Mouse (Mus musculus): ENCODE results near the gene Olfr68. TPM values are rescaled to one million over a fixed set of nuclear protein-coding genes. Genes with fewer than 3 reads are reported as not detected.
"Not testable (repeated sequence)": the region's sequence is repeated elsewhere in the genome, so short reads cannot be mapped to it uniquely, and the experiment has no call there.

Olfr68 gene
- total RNA-seq, 2 experiments from 2014 or later: not detected

- intact Hi-C loops (cut with DNase I); DNase-seq: not testable (repeated sequence)
Measured at GRCm38 (mm10) chr7:103777652-103778051, 1.8 kb downstream of the Olfr68 start.

- intact Hi-C loops (cut with DNase I): no loop called here
- DNase-seq: no peak
Measured at GRCm38 (mm10) chr7:103771494-103771893, 8.0 kb downstream of the Olfr68 start, which contains the start of gene Olfr69. TSS of gene Olfr69 (minus strand) at chr7:103771594.

- DNase-seq; intact Hi-C loops (cut with DNase I): not testable (repeated sequence)
Measured at GRCm38 (mm10) chr7:103767687-103768086, 11.8 kb downstream of the Olfr68 start.

GRCm38 (mm10) chr7:103762212-103762611, 17.3 kb downstream of the Olfr68 start:
- intact Hi-C loops (cut with DNase I): not testable (repeated sequence)

GRCm38 (mm10) chr7:103757233-103757632, 22.3 kb downstream of the Olfr68 start, which contains the start of gene Olfr630:
TSS of gene Olfr630 (minus strand) at chr7:103757333.
- intact Hi-C loops (cut with DNase I): no loop called here
- DNase-seq: no peak

More at GRCm38 (mm10) chr7:103762212-103762611, 17.3 kb downstream of the Olfr68 start:
- DNase-seq: not testable (repeated sequence)

GRCm38 (mm10) chr7:103744843-103745242, 34.7 kb downstream of the Olfr68 start, which contains the start of gene Olfr629:
TSS of gene Olfr629 (minus strand) at chr7:103744943.
- intact Hi-C loops (cut with DNase I): no loop called here
- DNase-seq: no peak

- DNase-seq: no peak
- intact Hi-C loops (cut with DNase I): no loop called here
Measured at GRCm38 (mm10) chr7:103730074-103730473, 49.4 kb downstream of the Olfr68 start, which contains the start of gene Olfr628. TSS of gene Olfr628 (plus strand) at chr7:103730374.

Other genes starting within 250 kb of the Olfr68 start
- not detected for gene Olfr612, start 237.0 kb downstream of the Olfr68 start, total RNA-seq (2021)
- gene Olfr613, start 231.6 kb downstream of the Olfr68 start, total RNA-seq (2021): not detected
- gene Olfr615, start 223.6 kb downstream of the Olfr68 start, total RNA-seq (2021): not detected
- gene Olfr616, start 210.6 kb downstream of the Olfr68 start, total RNA-seq (2021): not detected
- gene Olfr617, start 206.6 kb downstream of the Olfr68 start, total RNA-seq (2021): not detected
- gene Olfr618, start 189.6 kb downstream of the Olfr68 start, total RNA-seq (2021): not detected
- not detected for gene Olfr619, start 179.1 kb downstream of the Olfr68 start, total RNA-seq (2021)
- gene Olfr620, start 167.2 kb downstream of the Olfr68 start, total RNA-seq (2021): not detected
- gene Olfr622, start 137.0 kb downstream of the Olfr68 start, total RNA-seq (2021): not detected
- gene Olfr623, start 116.0 kb downstream of the Olfr68 start, total RNA-seq (2021): not detected
- gene Olfr624, start 108.5 kb downstream of the Olfr68 start, total RNA-seq (2021): not detected
- gene Olfr625-ps1, start 97.0 kb downstream of the Olfr68 start, total RNA-seq (2021): not detected
- not detected for gene Olfr243, start 65.0 kb downstream of the Olfr68 start, total RNA-seq (2021)
- gene Olfr628, start 49.3 kb downstream of the Olfr68 start, total RNA-seq (2021): not detected
- not detected for gene Olfr629, start 34.8 kb downstream of the Olfr68 start, total RNA-seq (2021)
- gene Olfr630, start 22.4 kb downstream of the Olfr68 start, total RNA-seq (2021): not detected
- not detected for gene Olfr69, start 8.1 kb downstream of the Olfr68 start, total RNA-seq (2021)
- gene Olfr67, start 12.1 kb upstream of the Olfr68 start, total RNA-seq (2021): not detected
- gene Hbb-bt, start 34.3 kb upstream of the Olfr68 start, total RNA-seq (2021): 1,000 to 10,000 TPM; 2,822 to 3,799 TPM
- gene Hbb-bs, start 48.4 kb upstream of the Olfr68 start, total RNA-seq (2021): over 10,000 TPM; 24,882 to 31,010 TPM
- not detected for gene Hbb-bh2, start 60.8 kb upstream of the Olfr68 start, total RNA-seq (2021)
- gene Hbb-bh1, start 63.5 kb upstream of the Olfr68 start, total RNA-seq (2021): not detected
- gene Hbb-y, start 73.5 kb upstream of the Olfr68 start, total RNA-seq (2021): not detected
- not detected for gene Olfr66, start 106.6 kb upstream of the Olfr68 start, total RNA-seq (2021)
- not detected for gene Olfr64, start 114.8 kb upstream of the Olfr68 start, total RNA-seq (2021)
- gene Olfr65, start 123.8 kb upstream of the Olfr68 start, total RNA-seq (2021): not detected
- not detected for gene Olfr631, start 149.1 kb upstream of the Olfr68 start, total RNA-seq (2021)
- gene Olfr632, start 154.6 kb upstream of the Olfr68 start, total RNA-seq (2021): not detected
- gene Olfr633, start 164.7 kb upstream of the Olfr68 start, total RNA-seq (2021): not detected
- gene Olfr635, start 191.5 kb upstream of the Olfr68 start, total RNA-seq (2021): not detected
- gene Olfr638, start 219.0 kb upstream of the Olfr68 start, total RNA-seq (2021): not detected
- not detected for gene Olfr639, start 237.6 kb upstream of the Olfr68 start, total RNA-seq (2021)
- not detected for gene Olfr640, start 245.9 kb upstream of the Olfr68 start, total RNA-seq (2021)